Mouse (Mus musculus): ENCODE results near the gene Arcn1.

Arcn1 gene

DNA sequence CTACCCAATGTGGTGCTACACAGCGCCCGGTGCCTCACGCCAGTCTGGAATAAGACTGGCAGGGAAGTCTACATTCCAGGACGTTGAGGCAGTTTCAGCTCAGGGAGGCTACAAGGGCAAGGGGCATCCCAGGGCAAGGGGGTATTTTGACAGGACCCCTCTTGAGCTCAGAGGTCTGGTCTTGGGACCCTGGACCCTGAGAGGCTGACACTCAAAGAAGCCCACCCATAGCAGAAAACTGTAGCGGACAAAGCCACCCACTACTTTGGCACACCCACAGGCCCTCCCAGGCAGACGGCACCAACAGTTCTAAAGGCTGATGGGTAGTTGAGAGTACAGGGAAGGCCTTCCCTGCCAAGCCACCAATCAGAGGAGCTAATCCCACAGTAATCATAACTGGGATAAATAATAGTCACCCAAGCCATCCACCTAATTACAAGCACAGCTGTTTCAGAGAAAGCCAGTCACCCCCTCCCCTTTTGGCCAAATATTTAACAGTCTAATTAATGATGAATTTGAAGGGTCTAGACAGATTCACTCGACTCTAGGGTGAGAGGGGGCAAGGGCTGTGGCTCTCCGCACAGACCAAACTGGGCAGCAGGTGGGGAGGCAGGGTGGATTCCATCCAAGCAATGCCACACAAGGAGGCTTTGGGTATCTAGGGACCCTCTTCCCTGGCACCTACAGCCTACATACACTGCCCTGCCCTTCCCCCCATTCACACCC lies 47.9 kb downstream of the Arcn1 start:
- DNase-seq (ENCODE audit: low spot score), result no peak

- DNase-seq (ENCODE audit: low spot score), result no peak
Measured at GRCm38 (mm10) chr9:44718937-44719631, 48.6 kb downstream of the Arcn1 start.

DNA sequence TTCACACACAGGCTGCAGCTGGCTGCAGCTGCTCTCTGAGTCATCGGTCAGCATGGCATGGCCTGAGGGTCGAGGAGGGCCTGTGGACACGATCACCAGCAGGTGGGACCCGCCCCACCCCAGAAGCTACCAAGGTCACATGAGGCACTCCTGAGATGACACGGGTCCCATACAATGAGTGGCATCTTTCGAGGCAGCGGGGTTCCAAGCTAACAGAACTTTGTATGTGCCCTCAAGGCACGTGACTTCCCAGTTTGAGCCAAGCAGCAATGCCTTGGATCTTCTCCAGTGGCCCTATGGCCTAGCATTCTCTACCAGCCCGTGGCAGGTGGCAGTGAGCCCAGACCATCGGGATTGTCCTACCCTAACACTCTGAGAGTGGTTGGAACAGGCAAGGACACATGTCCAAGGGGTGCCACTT lies 49.8 kb downstream of the Arcn1 start:
- DNase-seq (ENCODE audit: low spot score), result no peak

DNA sequence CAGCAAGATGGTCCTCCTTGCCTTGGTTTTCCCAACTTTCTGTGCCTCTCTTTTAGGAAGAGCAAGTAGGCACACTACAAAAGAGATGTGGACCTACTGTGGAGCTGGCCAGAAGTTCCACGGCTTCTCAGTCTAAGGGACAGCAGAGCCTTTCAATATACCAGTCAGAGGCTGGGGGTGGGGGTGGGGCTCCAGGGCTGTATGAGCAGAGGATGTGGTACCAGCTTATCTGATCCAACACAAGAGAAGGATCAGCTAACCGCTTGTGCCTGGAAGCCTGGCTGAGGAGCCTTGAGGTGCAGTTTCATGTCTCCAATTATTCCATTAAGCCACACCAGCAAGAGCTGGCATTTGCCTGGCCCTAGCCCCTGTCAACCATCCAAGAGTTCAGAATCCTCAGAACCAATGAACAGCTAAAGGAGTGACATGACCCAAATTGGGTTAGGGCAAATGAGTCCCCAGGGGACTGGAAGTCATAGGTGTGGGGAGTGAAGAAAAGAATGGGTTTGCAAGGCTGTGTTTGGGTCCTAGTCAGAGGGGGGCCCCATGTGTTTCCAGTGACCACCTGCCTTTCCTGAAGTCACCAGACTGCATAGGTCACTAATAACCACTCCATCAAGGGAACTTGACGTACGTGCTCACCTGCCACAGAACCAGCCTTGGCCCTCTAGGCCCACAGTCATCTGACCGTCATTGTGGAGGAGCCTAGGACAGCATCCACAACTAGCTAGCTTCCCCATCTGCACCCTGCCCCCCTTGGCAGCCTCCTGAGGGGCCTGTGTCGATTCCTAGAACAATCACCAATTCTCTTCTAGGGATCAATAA lies 50.4 kb downstream of the Arcn1 start:
- no peak for DNase-seq (ENCODE audit: low spot score)

GRCm38 (mm10) chr9:44715705-44716362 lies 51.8 kb downstream of the Arcn1 start:
- no peak for DNase-seq (ENCODE audit: low spot score)

DNA sequence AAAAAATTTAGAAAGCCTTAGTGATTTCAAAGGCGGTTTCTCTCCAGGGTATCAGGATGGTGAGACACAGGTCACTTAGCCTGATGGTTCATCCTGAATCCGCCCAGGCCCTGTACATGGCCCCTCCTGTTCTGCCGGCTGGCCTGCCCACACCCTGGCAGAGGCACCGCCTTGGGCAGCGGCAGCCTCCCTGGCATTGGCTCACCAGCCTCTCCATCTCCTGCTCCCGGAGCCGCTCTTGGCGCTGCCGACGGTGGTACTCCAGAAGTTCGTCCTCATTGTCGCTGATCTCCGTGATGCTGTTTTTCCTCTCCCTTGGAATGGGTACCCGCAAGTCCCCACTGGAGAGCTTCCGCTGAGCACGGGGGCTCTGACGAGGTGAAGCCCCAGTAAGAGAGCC lies 52.5 kb downstream of the Arcn1 start:
- DNase-seq (ENCODE audit: low spot score), result no peak

DNA sequence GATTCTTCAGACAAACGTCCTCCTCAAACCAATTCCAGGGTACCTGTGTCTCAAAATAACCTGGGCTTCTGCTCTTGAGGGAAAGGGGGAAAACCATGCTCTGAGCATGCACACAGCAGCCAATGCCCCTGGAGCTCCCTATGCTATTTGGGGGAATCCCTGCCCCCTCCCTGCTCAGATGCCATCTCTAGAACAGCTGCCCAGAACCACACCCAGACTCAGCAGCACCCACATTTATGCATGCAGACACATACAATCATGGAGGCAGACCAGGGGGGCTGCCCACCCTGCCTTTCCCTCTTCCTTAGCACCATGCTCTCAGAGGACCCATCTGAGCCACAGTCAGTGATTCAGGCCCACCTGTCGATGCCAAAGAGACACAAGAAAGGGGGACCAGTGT lies 54.1 kb downstream of the Arcn1 start:
- DNase-seq (ENCODE audit: low spot score), result no peak

GRCm38 (mm10) chr9:44713080-44713479 lies 54.6 kb downstream of the Arcn1 start:
- DNase-seq (ENCODE audit: low spot score), result no peak

DNA sequence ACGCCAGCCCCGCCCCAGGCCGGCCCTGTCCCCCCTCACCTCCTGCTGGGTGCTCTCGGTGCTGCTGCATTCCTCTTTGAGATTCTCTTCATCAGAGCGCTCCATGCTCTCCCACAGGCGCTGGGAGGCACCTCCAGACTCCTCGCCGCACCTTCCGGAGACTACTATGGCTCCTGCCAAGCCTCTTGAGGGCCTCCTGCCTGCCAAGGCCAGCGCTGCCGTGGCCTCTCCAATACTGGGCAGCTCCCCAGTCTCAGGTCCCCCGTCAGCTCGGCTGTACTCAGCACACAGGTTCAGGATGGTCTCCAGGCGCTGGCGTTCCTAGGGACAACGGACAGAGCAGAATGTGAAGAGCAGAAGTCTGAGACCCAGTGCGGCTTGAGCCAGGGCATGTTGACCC lies 56.0 kb downstream of the Arcn1 start:
- no peak for DNase-seq (ENCODE audit: low spot score)

DNA sequence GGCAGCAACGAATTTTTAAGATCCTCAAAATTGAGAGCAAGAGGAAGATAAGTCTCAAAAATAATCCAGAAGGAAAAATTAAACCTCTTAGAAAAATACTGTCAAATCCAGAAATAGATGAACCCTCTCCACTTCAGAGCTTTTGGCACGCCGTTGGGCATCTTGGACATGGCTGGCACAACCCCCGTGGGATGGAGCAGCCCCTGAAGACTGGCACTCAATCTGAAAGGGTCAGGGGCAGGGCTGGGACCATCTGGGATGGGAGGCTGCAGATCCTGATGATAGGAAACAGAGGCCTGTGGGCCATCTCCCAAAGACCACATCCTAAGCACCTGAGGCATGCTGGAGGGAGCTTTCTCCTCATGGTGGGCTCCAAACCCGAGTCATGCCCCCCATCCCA lies 57.4 kb downstream of the Arcn1 start:
- no peak for DNase-seq (ENCODE audit: low spot score)

- DNase-seq (ENCODE audit: low spot score), result no peak
Measured at GRCm38 (mm10) chr9:44709600-44709999, 58.0 kb downstream of the Arcn1 start.

- no peak for DNase-seq (ENCODE audit: low spot score)
Measured at GRCm38 (mm10) chr9:44708925-44709324, 58.7 kb downstream of the Arcn1 start.

DNA sequence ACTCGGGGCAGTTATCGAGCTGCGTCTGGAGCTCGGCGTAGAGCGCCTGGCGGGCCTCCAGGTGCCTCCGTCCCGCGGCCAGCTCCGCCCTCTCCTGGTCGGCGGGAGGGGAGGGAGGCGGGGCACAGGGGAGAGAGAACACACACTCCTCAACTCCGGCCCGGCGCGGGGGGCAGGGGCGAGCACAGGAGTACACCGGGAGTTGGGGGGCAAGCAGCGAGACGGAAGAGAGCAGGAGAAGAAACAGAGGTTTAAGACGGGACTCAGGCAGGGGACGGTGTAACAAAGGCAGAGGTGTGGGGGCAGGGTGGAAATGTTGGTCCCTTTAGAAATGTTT lies 59.2 kb downstream of the Arcn1 start:
- DNase-seq (ENCODE audit: low spot score), result no peak

GRCm38 (mm10) chr9:44707749-44708428 lies 59.8 kb downstream of the Arcn1 start:
- no peak for DNase-seq (ENCODE audit: low spot score)

- DNase-seq (ENCODE audit: low spot score), result no peak
Measured at GRCm38 (mm10) chr9:44699730-44700129, 67.9 kb downstream of the Arcn1 start.

DNA sequence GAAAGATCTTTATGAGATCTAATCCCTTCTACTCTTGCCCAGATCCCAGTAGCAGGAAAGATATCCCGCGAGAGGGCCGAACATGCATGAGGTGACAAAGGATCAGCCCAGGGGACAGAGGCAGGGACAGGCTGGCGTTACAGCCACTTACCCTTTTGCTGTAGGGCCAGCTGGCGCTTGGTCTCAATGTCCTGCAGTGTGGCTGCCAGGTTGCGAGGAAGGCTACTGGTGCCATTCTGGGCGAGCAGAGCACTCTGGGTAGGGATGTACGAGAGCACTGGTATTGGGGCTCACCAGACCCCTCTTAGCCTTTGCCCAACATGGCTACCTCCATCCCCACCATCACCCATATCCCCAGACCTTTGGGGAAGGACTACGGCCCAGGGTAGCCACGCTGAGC lies 68.4 kb downstream of the Arcn1 start:
- no peak for DNase-seq (ENCODE audit: low spot score)

- no peak for DNase-seq (ENCODE audit: low spot score)
Measured at GRCm38 (mm10) chr9:44697866-44698265, 69.8 kb downstream of the Arcn1 start.

DNA sequence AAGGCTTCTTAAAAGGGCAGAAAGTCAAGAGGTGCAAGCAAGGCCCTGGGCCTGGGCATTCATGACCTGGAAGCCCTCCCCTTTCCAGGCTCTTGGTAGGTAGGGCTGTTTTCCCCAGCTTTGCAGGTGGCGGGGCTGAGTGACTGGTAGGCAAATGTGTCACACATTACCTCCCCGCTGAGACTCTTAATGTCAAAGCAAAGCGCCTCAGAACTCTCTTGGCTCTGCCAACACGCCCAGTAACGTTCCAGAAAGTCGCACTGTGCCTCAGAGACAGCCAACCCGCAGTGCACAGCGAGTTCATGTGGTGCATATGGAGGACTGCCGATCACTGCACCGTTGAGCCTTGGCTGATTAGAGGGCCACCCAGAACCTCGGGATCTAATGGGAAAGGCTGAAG lies 74.6 kb downstream of the Arcn1 start:
- DNase-seq (ENCODE audit: low spot score), result no peak

DNA sequence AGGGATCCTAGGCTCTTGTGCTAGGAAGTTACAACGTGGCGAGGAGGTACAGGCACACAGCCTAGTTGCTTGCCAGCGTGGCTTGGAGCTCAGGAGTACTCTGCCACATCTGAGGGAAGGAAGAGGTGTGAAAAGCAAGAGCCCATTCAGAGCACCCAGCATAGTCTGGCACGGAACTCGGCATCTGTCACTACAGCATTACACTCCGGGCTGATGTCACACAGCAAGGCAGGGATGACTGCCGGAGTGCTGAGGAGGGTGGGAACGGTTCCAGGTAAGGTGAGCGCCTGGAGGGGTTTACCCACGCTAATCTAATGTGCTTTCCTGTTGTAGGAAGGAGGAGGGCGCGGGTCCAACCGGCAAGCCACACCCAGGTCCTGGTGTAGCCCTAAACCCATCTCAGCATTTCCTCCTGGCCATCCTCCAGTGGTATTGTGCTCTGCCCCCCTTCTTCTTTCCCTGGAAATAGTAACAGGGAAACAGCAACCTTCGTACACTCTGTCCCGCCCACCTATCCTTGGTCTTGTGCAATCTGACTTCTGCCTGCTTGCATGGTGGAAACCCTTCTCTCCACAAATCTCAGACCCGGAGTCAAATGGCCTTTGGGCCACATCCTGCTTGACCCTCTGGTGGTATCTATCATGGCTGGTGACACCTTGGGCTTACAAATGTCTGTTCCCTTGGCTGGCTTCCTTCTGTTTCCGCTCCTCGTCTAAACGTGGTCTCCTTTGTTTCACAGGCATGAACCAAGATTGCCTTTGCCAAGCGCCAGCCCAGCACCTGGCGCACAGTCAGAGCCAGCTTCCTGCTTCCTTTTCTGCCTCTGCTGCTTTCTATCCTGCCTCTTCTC lies 75.7 kb downstream of the Arcn1 start:
- peak; percentile 43 for DNase-seq (ENCODE audit: low spot score)

All from layer of hippocampus, adult 9-10 months (tissue).